Mouse (Mus musculus): ENCODE measurements at regions not wholly inside any gene's neighbourhood (a gene's known extent, or its start where the extent isn't known, plus 50 kb on each side); places are given as distances from the start of the nearest gene placed in this dataset.

DNA sequence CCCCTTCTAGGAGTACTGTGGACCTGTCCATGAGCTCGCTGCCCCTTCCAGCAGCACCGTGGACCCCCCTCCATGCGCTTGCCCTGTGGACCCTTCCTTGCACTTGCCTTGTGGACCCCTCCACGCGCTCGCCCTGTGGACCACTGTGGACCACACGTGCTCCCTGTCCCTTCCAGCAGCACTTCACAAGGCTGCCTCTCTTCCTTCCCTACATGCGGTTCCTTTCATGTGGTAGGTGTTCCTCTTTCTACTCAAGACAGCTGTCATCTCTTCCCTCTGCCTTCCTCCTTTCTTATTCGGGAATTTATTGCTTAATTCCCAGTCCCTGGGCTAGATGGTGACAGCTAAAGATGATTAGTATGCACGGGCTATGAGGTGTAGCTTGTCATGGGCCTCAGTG is 101.2 kb upstream of the Chrm2 start:
- in situ Hi-C loops (cut with MboI; ENCODE audit: unreplicated experiment in 2 of 2) = no loop called here

DNA sequence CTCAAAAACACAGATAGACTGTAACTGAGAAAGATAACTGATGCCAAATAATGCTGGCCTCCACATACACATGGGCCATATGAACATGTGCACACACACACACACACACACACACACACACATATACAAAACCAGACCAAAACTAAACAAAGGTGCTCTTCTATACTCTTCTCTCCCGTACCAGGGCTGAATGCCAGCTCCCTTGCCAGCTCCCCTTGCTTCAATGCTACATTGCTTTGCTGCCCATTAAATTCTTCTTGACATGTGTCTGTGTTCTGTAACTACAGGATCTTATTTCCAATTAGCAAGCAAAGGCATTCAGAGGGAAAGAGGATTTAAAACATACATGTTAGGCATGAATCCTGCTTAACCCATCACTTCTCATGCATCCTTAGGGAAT is 74.3 kb upstream of the Chrm2 start:
- in situ Hi-C loops (cut with MboI; ENCODE audit: unreplicated experiment in 2 of 2) = no loop called here

Data from v-Abl transformed pro-B cells (cell line).